Mouse (Mus musculus): ENCODE data around the gene Tgfbr3l.
A peak's percentile ranks its signal among the peaks of the same experiment; 100 is the strongest.

Tgfbr3l gene

DNA sequence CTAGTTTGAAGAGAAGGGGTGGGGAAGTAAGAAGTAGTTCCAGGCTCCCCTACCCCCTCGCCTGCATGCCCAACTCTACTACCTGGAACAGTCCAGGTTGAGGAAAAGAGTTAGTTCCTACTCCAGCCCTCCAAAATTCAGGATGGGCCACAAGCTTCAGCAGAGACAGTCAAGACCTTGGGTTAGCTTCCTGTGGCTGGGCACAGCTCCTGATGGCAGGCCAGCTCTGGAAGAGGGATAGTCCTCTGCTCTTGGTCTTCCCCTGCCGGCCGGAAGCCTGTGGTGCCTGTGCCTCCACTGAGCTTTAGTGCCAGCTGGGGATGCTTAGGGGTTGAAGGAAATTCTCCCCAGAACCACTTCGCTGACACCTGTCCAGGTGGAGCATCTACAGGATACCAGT lies 21.7 kb upstream of the Tgfbr3l start:
- DNase-seq (ENCODE audit: low read depth, low spot score): no peak
- no peaks in the 10 kb centered on the region for H3K36me3 ChIP-seq (ENCODE audit: control insufficient read depth, insufficient read depth, low read length, poor library complexity, severe bottlenecking)
- no peaks in the 10 kb centered on the region for H3K27me3 ChIP-seq (ENCODE audit: control insufficient read depth, insufficient read depth, low read length, poor library complexity, severe bottlenecking)

- no peak for DNase-seq (ENCODE audit: low read depth, low spot score)
- no peaks in the 10 kb centered on the region for H3K36me3 ChIP-seq (ENCODE audit: control insufficient read depth, insufficient read depth, low read length, poor library complexity, severe bottlenecking)
- no peaks in the 10 kb centered on the region for H3K27me3 ChIP-seq (ENCODE audit: control insufficient read depth, insufficient read depth, low read length, poor library complexity, severe bottlenecking)
Observed at GRCm38 (mm10) chr8:4226739-4227347, 21.2 kb upstream of the Tgfbr3l start, which contains the start of gene Lrrc8e. Lrrc8e (plus strand) TSS chr8:4226827.

- Histone ChIP-seq H3K36me3 (ENCODE audit: control insufficient read depth, insufficient read depth, low read length, poor library complexity, severe bottlenecking) (no peaks in the 10 kb centered on the region), H3K27me3 (ENCODE audit: control insufficient read depth, insufficient read depth, low read length, poor library complexity, severe bottlenecking) (no peaks in the 10 kb centered on the region)
- DNase-seq (ENCODE audit: low read depth, low spot score): no peak
Observed at GRCm38 (mm10) chr8:4227919-4228318, 20.1 kb upstream of the Tgfbr3l start.

DNA sequence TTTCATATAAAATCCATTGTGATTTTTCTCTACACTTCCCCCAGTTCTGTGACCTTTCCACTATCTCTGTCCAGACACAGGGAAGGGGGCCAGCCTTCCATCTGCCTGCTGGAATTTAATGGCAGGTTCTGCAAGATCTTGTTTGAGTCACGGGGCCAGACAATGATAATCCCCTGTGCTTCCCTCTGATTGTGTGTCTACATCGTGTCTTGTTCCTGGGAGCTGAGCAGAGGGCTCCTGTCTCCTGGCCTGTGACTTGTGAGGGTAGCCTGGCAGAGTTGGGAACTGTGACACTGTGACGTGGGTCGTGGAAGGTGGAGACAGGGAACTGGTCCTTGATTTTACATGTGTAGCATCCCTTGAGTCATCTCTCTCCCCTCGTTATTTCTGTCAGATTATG lies 18.2 kb upstream of the Tgfbr3l start:
- H3K36me3 ChIP-seq (ENCODE audit: control insufficient read depth, insufficient read depth, low read length, poor library complexity, severe bottlenecking): no peaks in the 10 kb centered on the region
- DNase-seq (ENCODE audit: low read depth, low spot score): no peak
- no peaks in the 10 kb centered on the region for H3K27me3 ChIP-seq (ENCODE audit: control insufficient read depth, insufficient read depth, low read length, poor library complexity, severe bottlenecking)

- no peaks in the 10 kb centered on the region for H3K27me3 ChIP-seq (ENCODE audit: control insufficient read depth, insufficient read depth, low read length, poor library complexity, severe bottlenecking)
- DNase-seq (ENCODE audit: low read depth, low spot score): no peak
- no peaks in the 10 kb centered on the region for H3K36me3 ChIP-seq (ENCODE audit: control insufficient read depth, insufficient read depth, low read length, poor library complexity, severe bottlenecking)
Observed at GRCm38 (mm10) chr8:4230612-4231351, 17.2 kb upstream of the Tgfbr3l start.

DNA sequence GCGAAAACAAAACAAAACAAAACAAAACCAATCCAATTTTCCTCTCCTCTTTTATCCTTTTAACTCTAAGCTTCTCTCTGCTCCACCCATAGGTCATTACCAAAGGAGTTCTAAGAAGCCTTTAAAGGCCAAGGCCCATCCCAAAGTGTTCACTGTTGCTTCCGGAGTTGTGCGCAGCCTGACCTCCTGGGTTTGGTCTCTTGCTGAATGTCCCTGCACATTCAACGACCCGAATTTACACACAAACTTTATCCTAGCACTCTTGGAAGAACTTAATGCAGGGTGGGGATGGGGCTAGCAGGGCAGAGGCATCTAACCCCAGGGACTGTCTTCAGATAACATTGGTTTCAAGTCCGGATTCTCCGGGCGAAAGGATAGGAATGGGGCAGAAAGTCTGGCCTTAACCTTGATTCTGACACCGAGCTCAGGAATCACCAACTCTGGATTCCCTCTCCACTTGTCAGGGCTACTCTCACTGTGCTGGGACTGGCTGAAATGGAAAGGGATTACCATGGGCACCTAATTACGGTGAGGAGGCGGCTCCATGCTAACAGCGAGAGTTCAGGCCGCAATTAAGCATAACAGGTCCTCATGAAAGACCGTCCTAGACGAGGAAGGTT lies 10.1 kb upstream of the Tgfbr3l start:
- DNase-seq (ENCODE audit: low read depth, low spot score): no peak
- H3K27me3 ChIP-seq (ENCODE audit: control insufficient read depth, insufficient read depth, low read length, poor library complexity, severe bottlenecking): no peaks in the 10 kb centered on the region
- peaks cover 3% of the 10 kb centered on the region for H3K36me3 ChIP-seq (ENCODE audit: control insufficient read depth, insufficient read depth, low read length, poor library complexity, severe bottlenecking)

DNA sequence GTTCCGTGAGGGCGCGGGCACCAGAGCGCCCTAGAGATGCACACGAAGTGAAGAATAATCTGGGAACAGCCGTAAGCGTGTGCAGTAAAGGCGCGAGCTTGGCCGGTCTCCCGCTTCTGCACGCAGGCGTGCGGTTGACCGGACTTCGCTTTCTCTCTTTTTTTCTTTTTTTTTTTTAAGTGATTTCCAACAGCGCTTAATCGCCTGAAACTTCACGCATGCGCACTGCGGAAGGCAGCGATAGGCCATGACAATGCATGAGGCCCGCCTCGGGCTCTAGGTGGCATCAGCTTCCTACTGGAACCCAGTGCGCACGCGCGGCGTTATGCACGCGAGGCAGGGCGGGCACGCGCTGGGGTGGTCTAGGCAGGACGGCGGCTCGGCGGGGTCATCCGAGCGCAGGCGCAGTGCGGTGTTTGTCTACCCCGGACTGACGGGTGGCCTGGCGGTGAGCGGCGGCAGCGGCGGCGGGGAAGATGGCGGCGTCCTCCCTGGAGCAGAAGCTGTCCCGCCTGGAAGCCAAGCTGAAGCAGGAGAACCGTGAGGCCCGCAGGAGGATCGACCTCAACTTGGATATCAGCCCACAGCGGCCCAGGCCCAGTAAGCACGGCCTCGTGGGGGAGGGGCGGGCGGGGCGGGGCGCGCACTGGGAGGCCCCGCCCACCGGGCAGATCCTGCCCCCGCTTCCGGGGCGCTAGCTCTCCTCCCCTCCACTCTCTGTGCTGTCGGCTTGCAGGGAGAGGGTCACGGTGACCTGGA lies 9.4 kb upstream of the Tgfbr3l start, which contains the start of the genes Map2k7 and Gm49320:
Gene Map2k7, plus strand, starts transcription at position 307 of the 759 bp plus-strand sequence.
Gene Gm49320, plus strand, starts transcription at position 432 of the 759 bp plus-strand sequence.
- peak; percentile 100 for DNase-seq (ENCODE audit: low read depth, low spot score)
- peaks cover 3% of the 10 kb centered on the region for H3K36me3 ChIP-seq (ENCODE audit: control insufficient read depth, insufficient read depth, low read length, poor library complexity, severe bottlenecking)
- H3K27me3 ChIP-seq (ENCODE audit: control insufficient read depth, insufficient read depth, low read length, poor library complexity, severe bottlenecking): no peaks in the 10 kb centered on the region

GRCm38 (mm10) chr8:4239193-4239890 lies 8.7 kb upstream of the Tgfbr3l start:
- H3K27me3 ChIP-seq (ENCODE audit: control insufficient read depth, insufficient read depth, low read length, poor library complexity, severe bottlenecking): no peaks in the 10 kb centered on the region
- DNase-seq (ENCODE audit: low read depth, low spot score): no peak
- peaks cover 6% of the 10 kb centered on the region for H3K36me3 ChIP-seq (ENCODE audit: control insufficient read depth, insufficient read depth, low read length, poor library complexity, severe bottlenecking)

- no peak for DNase-seq (ENCODE audit: low read depth, low spot score)
Observed at GRCm38 (mm10) chr8:4245061-4245460, 3.0 kb upstream of the Tgfbr3l start.

DNA sequence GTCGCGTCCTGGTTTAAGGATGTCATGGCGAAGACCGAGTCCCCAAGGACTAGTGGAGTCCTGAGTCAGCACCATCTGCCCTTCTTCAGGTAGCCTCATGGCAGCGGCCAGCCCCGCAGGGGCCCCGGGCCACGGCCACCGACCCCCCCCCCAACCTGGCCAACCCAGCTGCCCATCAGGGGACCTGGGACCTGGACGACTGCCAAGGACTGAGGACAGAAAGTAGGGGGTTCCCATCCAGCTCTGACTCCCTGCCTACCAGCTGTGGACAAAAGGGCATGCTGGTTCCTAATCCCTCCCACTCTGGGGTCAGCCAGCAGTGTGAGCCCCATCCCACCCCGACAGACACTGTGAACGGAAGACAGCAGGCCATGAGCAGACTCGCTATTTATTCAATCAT lies 2.3 kb upstream of the Tgfbr3l start:
- no peak for DNase-seq (ENCODE audit: low read depth, low spot score)
- no peaks in the 10 kb centered on the region for H3K27me3 ChIP-seq (ENCODE audit: control insufficient read depth, insufficient read depth, low read length, poor library complexity, severe bottlenecking)
- peaks cover 19% of the 10 kb centered on the region for H3K36me3 ChIP-seq (ENCODE audit: control insufficient read depth, insufficient read depth, low read length, poor library complexity, severe bottlenecking)

More at GRCm38 (mm10) chr8:4245061-4245460, 3.0 kb upstream of the Tgfbr3l start:
- peaks cover 19% of the 10 kb centered on the region for H3K36me3 ChIP-seq (ENCODE audit: control insufficient read depth, insufficient read depth, low read length, poor library complexity, severe bottlenecking)
- H3K27me3 ChIP-seq (ENCODE audit: control insufficient read depth, insufficient read depth, low read length, poor library complexity, severe bottlenecking): no peaks in the 10 kb centered on the region

GRCm38 (mm10) chr8:4247241-4247640 lies 773 bp upstream of the Tgfbr3l start:
- no peak for DNase-seq (ENCODE audit: low read depth, low spot score)
- H3K27me3 ChIP-seq (ENCODE audit: control insufficient read depth, insufficient read depth, low read length, poor library complexity, severe bottlenecking): no peaks in the 10 kb centered on the region
- H3K36me3 ChIP-seq (ENCODE audit: control insufficient read depth, insufficient read depth, low read length, poor library complexity, severe bottlenecking): peaks cover 19% of the 10 kb centered on the region

DNA sequence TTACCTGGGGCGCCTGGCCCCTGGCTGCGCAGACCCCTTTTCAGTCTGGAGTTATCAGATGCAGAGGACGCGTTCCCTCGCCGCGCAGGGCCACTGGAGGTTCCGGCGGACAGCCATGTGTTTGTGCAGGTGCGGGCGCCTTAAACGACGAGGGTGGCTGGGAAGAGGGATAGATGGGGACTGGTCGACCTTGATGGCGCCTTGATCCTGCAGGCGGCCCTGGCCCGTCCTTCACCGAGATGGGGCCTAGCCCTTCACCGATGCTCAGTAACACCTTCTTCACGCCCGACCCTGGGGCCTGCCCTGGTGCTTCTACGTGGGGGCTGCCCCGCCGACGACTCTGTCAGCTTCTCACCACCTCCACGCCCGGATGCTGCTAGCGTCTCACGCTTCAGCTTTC lies 1.2 kb downstream of the Tgfbr3l start:
- no peak for DNase-seq (ENCODE audit: low read depth, low spot score)
- H3K36me3 ChIP-seq (ENCODE audit: control insufficient read depth, insufficient read depth, low read length, poor library complexity, severe bottlenecking): peaks cover 14% of the 10 kb centered on the region

GRCm38 (mm10) chr8:4250306-4250970 lies 2.4 kb downstream of the Tgfbr3l start:
- peak; percentile 90 for DNase-seq (ENCODE audit: low read depth, low spot score)
- Histone ChIP-seq H3K27me3 (ENCODE audit: control insufficient read depth, insufficient read depth, low read length, poor library complexity, severe bottlenecking) (no peaks in the 10 kb centered on the region), H3K36me3 (ENCODE audit: control insufficient read depth, insufficient read depth, low read length, poor library complexity, severe bottlenecking) (peaks cover 7% of the 10 kb centered on the region)

More for the DNA sequence above, 1.2 kb downstream of the Tgfbr3l start:
- H3K27me3 ChIP-seq (ENCODE audit: control insufficient read depth, insufficient read depth, low read length, poor library complexity, severe bottlenecking): no peaks in the 10 kb centered on the region
